31 mouse cellular contexts compared by ENCODE assay signal in the genomic region with DNA sequence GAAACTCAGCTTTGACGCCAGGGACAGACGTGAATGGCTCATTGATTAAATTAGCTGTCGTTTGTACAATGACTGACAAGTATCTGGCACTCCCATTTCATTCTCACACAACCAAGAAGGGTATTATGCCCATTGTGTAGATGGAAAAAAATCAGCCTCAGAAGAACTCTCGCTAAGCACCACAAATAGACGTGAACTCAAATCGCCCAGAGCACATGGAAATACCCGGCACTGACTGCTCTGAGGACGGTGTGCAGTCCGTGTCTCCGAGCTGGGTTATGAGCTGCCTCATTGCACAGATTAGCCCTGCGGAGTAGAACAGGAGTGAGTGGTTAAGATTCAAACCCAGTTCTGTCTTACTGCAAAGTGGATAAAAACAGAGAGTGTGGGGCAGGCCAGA. TPM values are rescaled to one million over a fixed set of nuclear protein-coding genes. Genes with fewer than 3 reads are reported as not detected.
DNase-seq lines count a peak whose midpoint lies in the region; ATAC-seq and TF ChIP-seq lines count a peak whose summit lies in the region.
"Had no signal": no experiment of that assay in that cellular context is flagged by ENCODE, and none has a peak within 500 bp of the region (broad histone marks: within the 10 kb centered on the region; RNA-seq: fewer than 3 reads in every experiment).

No protein-coding gene starts in this region.

- H3K27me3 ChIP-seq in forebrain, embryonic 11.5 days (ENCODE audit: control insufficient read depth, insufficient read depth, low read length): no peaks in the 10 kb centered on the region
- peaks cover 45% of the 10 kb centered on the region for H3K27me3 ChIP-seq in forebrain, embryonic 10.5 days (ENCODE audit: poor library complexity, severe bottlenecking)
- H3K27me3 ChIP-seq in hindbrain, embryonic 13.5 days: peaks cover 36% of the 10 kb centered on the region
- peaks cover 74% of the 10 kb centered on the region for H3K27me3 ChIP-seq in hindbrain, embryonic 10.5 days (ENCODE audit: insufficient read depth, poor library complexity, severe bottlenecking)
- H3K27me3 ChIP-seq in hindbrain, embryonic 14.5 days (ENCODE audit: control insufficient read depth, insufficient read depth, low read length): no peaks in the 10 kb centered on the region; the same call in 1 of the 2 replicates
- H3K27me3 ChIP-seq: embryonic facial prominence, embryonic 12.5 days; heart, embryonic 15.5 days; limb, embryonic 15.5 days; neural tube, embryonic 15.5 days had no signal

- no peak for TF ChIP-seq CTCF in brain, embryonic 14.5 days (IDR thresholded peaks at IDR 0.05; ENCODE audit: borderline replicate concordance, extremely low read depth, insufficient read depth, insufficient read length)

- H3K4me2 ChIP-seq in forebrain, embryonic 11.5 days (ENCODE audit: low read depth, low read length, severe bottlenecking): no peak overlapping the region
- H3K4me2 ChIP-seq in hindbrain, embryonic 13.5 days: no peak overlapping the region
- H3K4me2 ChIP-seq in hindbrain, embryonic 14.5 days (replicated peaks): no peak overlapping the region
- H3K4me2 ChIP-seq: embryonic facial prominence, embryonic 12.5 days; heart, embryonic 15.5 days; limb, embryonic 15.5 days; liver, embryonic 13.5 days; neural tube, embryonic 15.5 days had no signal

- H3K27ac ChIP-seq in forebrain, embryonic 11.5 days (ENCODE audit: low read depth, low read length): no peak overlapping the region
- no peak overlapping the region for H3K27ac ChIP-seq in forebrain, embryonic 10.5 days
- H3K27ac ChIP-seq in hindbrain, embryonic 13.5 days: no peak overlapping the region
- H3K27ac ChIP-seq in hindbrain, embryonic 10.5 days: no peak overlapping the region
- no peak overlapping the region for H3K27ac ChIP-seq in hindbrain, embryonic 14.5 days
- H3K27ac ChIP-seq: embryonic facial prominence, embryonic 12.5 days; heart, embryonic 10.5 days; heart, embryonic 15.5 days; kidney, postnatal 0 days; limb, embryonic 10.5 days; limb, embryonic 15.5 days; liver, embryonic 13.5 days; macrophage; neural tube, embryonic 15.5 days had no signal

- H3K9me3 ChIP-seq in forebrain, embryonic 11.5 days (ENCODE audit: control insufficient read depth, low read length): no peaks in the 10 kb centered on the region
- H3K9me3 ChIP-seq in forebrain, embryonic 10.5 days: no peaks in the 10 kb centered on the region
- H3K9me3 ChIP-seq in hindbrain, embryonic 13.5 days: no peaks in the 10 kb centered on the region
- H3K9me3 ChIP-seq in hindbrain, embryonic 10.5 days: no peaks in the 10 kb centered on the region
- H3K9me3 ChIP-seq in hindbrain, embryonic 14.5 days (ENCODE audit: control insufficient read depth, low read length): no peaks in the 10 kb centered on the region
- H3K9me3 ChIP-seq: embryonic facial prominence, embryonic 12.5 days; G1E; heart, embryonic 10.5 days; heart, embryonic 15.5 days; limb, embryonic 10.5 days; limb, embryonic 15.5 days; liver, embryonic 13.5 days; neural tube, embryonic 15.5 days had no signal

- no peaks in the 10 kb centered on the region for H3K36me3 ChIP-seq in forebrain, embryonic 11.5 days (ENCODE audit: control insufficient read depth, insufficient read depth, low read length)
- no peaks in the 10 kb centered on the region for H3K36me3 ChIP-seq in forebrain, embryonic 10.5 days (replicated peaks)
- no peaks in the 10 kb centered on the region for H3K36me3 ChIP-seq in hindbrain, embryonic 13.5 days
- no peaks in the 10 kb centered on the region for H3K36me3 ChIP-seq in hindbrain, embryonic 10.5 days
- no peaks in the 10 kb centered on the region for H3K36me3 ChIP-seq in hindbrain, embryonic 14.5 days (replicated peaks; ENCODE audit: control insufficient read depth, insufficient read depth)
- H3K36me3 ChIP-seq: embryonic facial prominence, embryonic 12.5 days; G1E; heart, embryonic 10.5 days; heart, embryonic 15.5 days; limb, embryonic 10.5 days; limb, embryonic 15.5 days; liver, embryonic 13.5 days; neural tube, embryonic 15.5 days had no signal

- DNase-seq in forebrain, embryonic 11.5 days (ENCODE audit: low spot score): no peak
- no peak for DNase-seq in forebrain, embryonic 10.5 days (ENCODE audit: extremely low spot score, low spot score)
- no peak for DNase-seq in hindbrain, embryonic 10.5 days (ENCODE audit: low spot score)
- peak; percentile 79 for DNase-seq in brain, embryonic 14.5 days (ENCODE audit: low read depth)
- DNase-seq in hindbrain, embryonic 14.5 days (ENCODE audit: low spot score): no peak
- DNase-seq in adrenal gland, postnatal 14 days: no peak
- DNase-seq: adrenal gland, adult 8-10 months; cerebellum, adult 11-12 months; cerebellum, adult 9-11 months; embryo, embryonic 11 days; gastrocnemius, postnatal 25 days; heart, adult 11 months; kidney, adult 8-10 months; kidney, postnatal 4 days; liver, embryonic 13.5 days; lung, adult 18-20 months; lung, postnatal 10 days; retina, postnatal 1 day; right cerebral cortex, postnatal 14 days had no signal

- no peak for TF ChIP-seq POLR2A in brain, embryonic 14.5 days (IDR thresholded peaks at IDR 0.05; ENCODE audit: borderline replicate concordance, extremely low read depth, insufficient read depth, insufficient read length, poor library complexity, severe bottlenecking)

- H3K4me1 ChIP-seq in forebrain, embryonic 11.5 days (replicated peaks; ENCODE audit: control insufficient read depth, insufficient read depth, low read length): 0 out of 2 replicates have a peak, but pooled peaks cover 4% of the 10 kb centered on the region
- peaks cover 33% of the 10 kb centered on the region for H3K4me1 ChIP-seq in forebrain, embryonic 10.5 days
- peaks cover 17% of the 10 kb centered on the region for H3K4me1 ChIP-seq in hindbrain, embryonic 13.5 days (replicated peaks)
- H3K4me1 ChIP-seq in hindbrain, embryonic 10.5 days (replicated peaks): peaks cover 19% of the 10 kb centered on the region
- no peaks in the 10 kb centered on the region for H3K4me1 ChIP-seq in hindbrain, embryonic 14.5 days (replicated peaks; ENCODE audit: control insufficient read depth, insufficient read depth, low read length)
- H3K4me1 ChIP-seq: embryonic facial prominence, embryonic 12.5 days; liver, embryonic 13.5 days had no signal

- no peak overlapping the region for H3K4me3 ChIP-seq in forebrain, embryonic 11.5 days (ENCODE audit: low read depth, low read length)
- no peak overlapping the region for H3K4me3 ChIP-seq in forebrain, embryonic 10.5 days
- H3K4me3 ChIP-seq in hindbrain, embryonic 13.5 days: no peak overlapping the region
- H3K4me3 ChIP-seq in hindbrain, embryonic 10.5 days: no peak overlapping the region
- no peak overlapping the region for H3K4me3 ChIP-seq in hindbrain, embryonic 14.5 days (replicated peaks; ENCODE audit: low read length)
- H3K4me3 ChIP-seq: embryonic facial prominence, embryonic 12.5 days; heart, embryonic 10.5 days; heart, embryonic 15.5 days; limb, embryonic 10.5 days; limb, embryonic 15.5 days; liver, embryonic 13.5 days; neural tube, embryonic 15.5 days had no signal

- ATAC-seq in forebrain, embryonic 11.5 days (replicated peaks; ENCODE audit: low FRiP score): peak; percentile 58
- peak; percentile 41; the same call in 1 of the 2 replicates for ATAC-seq in hindbrain, embryonic 13.5 days (ENCODE audit: low FRiP score)
- peak; percentile 44; the same call in 1 of the 2 replicates for ATAC-seq in hindbrain, embryonic 14.5 days (ENCODE audit: low FRiP score)
- ATAC-seq: intestine, embryonic 16.5 days had no signal

- WGBS in forebrain, embryonic 11.5 days: 19% methylated on average over 11 of the region's 11 CpGs
- 41% methylated on average over 11 of the region's 11 CpGs for WGBS in forebrain, embryonic 10.5 days
- WGBS in hindbrain, embryonic 13.5 days: 23% methylated on average over 11 of the region's 11 CpGs
- WGBS in hindbrain, embryonic 10.5 days: 42% methylated on average over 11 of the region's 11 CpGs
- WGBS in hindbrain, embryonic 14.5 days: 20% methylated on average over 11 of the region's 11 CpGs

- H3K9ac ChIP-seq in forebrain, embryonic 11.5 days (ENCODE audit: low read length): no peak overlapping the region
- H3K9ac ChIP-seq in hindbrain, embryonic 13.5 days: no peak overlapping the region
- no peak overlapping the region for H3K9ac ChIP-seq in hindbrain, embryonic 14.5 days
- H3K9ac ChIP-seq: embryonic facial prominence, embryonic 12.5 days; heart, embryonic 15.5 days; limb, embryonic 15.5 days; liver, embryonic 13.5 days; neural tube, embryonic 15.5 days had no signal

RNA-seq across cellular contexts. Expression of gene Smim20, which starts 18.4 kb away (rescaled TPM):
- polyA plus RNA-seq in forebrain, embryonic 11.5 days (2014; fragmentation: Nextera tagmentation; extraction: Ambion mirVana): 71.3 and 75.4 TPM in 2 replicates
- polyA plus RNA-seq in forebrain, embryonic 10.5 days (2016; fragmentation: Nextera tagmentation; extraction: Ambion mirVana): 68.0 and 72.6 TPM in 2 replicates
- 76.0 and 76.6 TPM in 2 replicates for polyA plus RNA-seq in hindbrain, embryonic 13.5 days (2015; fragmentation: Nextera tagmentation; extraction: Ambion mirVana)
- polyA plus RNA-seq in hindbrain, embryonic 10.5 days (2016; fragmentation: Nextera tagmentation; extraction: Ambion mirVana): 67.8 and 74.2 TPM in 2 replicates
- polyA plus RNA-seq in brain, embryonic 14.5 days (2012; rRNA removed): 47.0 and 51.3 TPM in 2 replicates
- 78.6 and 82.0 TPM in 2 replicates for polyA plus RNA-seq in hindbrain, embryonic 14.5 days (2014; fragmentation: Nextera tagmentation; extraction: Ambion mirVana)
- total RNA-seq in adrenal gland, postnatal 14 days (2021): 63.7 and 65.9 TPM in 2 replicates

RNA-seq across cellular contexts. Expression of gene Sel1l3, which starts 34.8 kb away (rescaled TPM):
- 9.1 and 10.4 TPM in 2 replicates for polyA plus RNA-seq in forebrain, embryonic 11.5 days (2014; fragmentation: Nextera tagmentation; extraction: Ambion mirVana)
- polyA plus RNA-seq in forebrain, embryonic 10.5 days (2016; fragmentation: Nextera tagmentation; extraction: Ambion mirVana): 1.9 and 3.3 TPM in 2 replicates
- 4.4 and 5.2 TPM in 2 replicates for polyA plus RNA-seq in hindbrain, embryonic 13.5 days (2015; fragmentation: Nextera tagmentation; extraction: Ambion mirVana)
- polyA plus RNA-seq in hindbrain, embryonic 10.5 days (2016; fragmentation: Nextera tagmentation; extraction: Ambion mirVana): 2.3 and 2.7 TPM in 2 replicates
- polyA plus RNA-seq in brain, embryonic 14.5 days (2012; rRNA removed): 15.5 and 17.3 TPM in 2 replicates
- 7.7 and 8.2 TPM in 2 replicates for polyA plus RNA-seq in hindbrain, embryonic 14.5 days (2014; fragmentation: Nextera tagmentation; extraction: Ambion mirVana)
- total RNA-seq in adrenal gland, postnatal 14 days (2021): 2.9 and 3.0 TPM in 2 replicates
- polyA plus RNA-seq: C2C12, G1E had no signal
